Mouse (Mus musculus): ENCODE measurements around the gene Plekhh1.

Gene Plekhh1

GRCm38 (mm10) chr12:79073362-79073761 lies 44.4 kb downstream of the Plekhh1 start:
- DNase-seq, result no peak

GRCm38 (mm10) chr12:79089182-79089812 lies 60.3 kb downstream of the Plekhh1 start, which contains the start of gene Pigh:
TSS of gene Pigh (minus strand) at chr12:79089651.
- DNase-seq, result peak; percentile 75 to 82

GRCm38 (mm10) chr12:79092569-79092968 lies 63.6 kb downstream of the Plekhh1 start:
- DNase-seq, result peak; percentile 47 to 52

- DNase-seq, result no peak
Observed at GRCm38 (mm10) chr12:79097106-79097752, 68.3 kb downstream of the Plekhh1 start.

- DNase-seq, result no peak
Observed at GRCm38 (mm10) chr12:79103773-79104172, 74.8 kb downstream of the Plekhh1 start.

GRCm38 (mm10) chr12:79104544-79104943 lies 75.6 kb downstream of the Plekhh1 start:
- DNase-seq, result no peak

GRCm38 (mm10) chr12:79105312-79105711 lies 76.3 kb downstream of the Plekhh1 start:
- no peak for DNase-seq

- no peak for DNase-seq
Observed at GRCm38 (mm10) chr12:79118991-79119390, 90.0 kb downstream of the Plekhh1 start.

GRCm38 (mm10) chr12:79122820-79123219 lies 93.9 kb downstream of the Plekhh1 start:
- DNase-seq, result no peak

GRCm38 (mm10) chr12:79130299-79131177 lies 101.6 kb downstream of the Plekhh1 start, which contains the start of gene Arg2:
TSS of gene Arg2 (plus strand) at chr12:79130777.
- peak; percentile 65 for DNase-seq

Measured in thymus, adult 18-20 months (tissue).